Mouse (Mus musculus) limb, embryonic 11.5 days (tissue): Measurements from ENCODE around the gene Traf2. TPM values are rescaled to one million over a fixed set of nuclear protein-coding genes. Genes with fewer than 3 reads are reported as not detected.
"Not testable (repeated sequence)": the region's sequence is repeated elsewhere in the genome, so short reads cannot be mapped to it uniquely, and the experiment has no call there.

Source experiments
- ATAC-seq: fragments of 200-750 bp; cut with Nextera tagmentation; 2 replicates; pipeline ENCODE4 v1.8.0; 2017; ENCODE audit warnings: low read depth; ENCODE audit not compliant: insufficient number of reproducible peaks, low FRiP score, low TSS enrichment
- DNase-seq: peaks from one replicate; pipeline ENCODE4 v3.0.0-alpha.2; 2015; ENCODE audit warnings: low spot score
- H3K27ac ChIP-seq: fragments of 300-500 bp; sonication (generic); replicated peaks from 2 replicates; pipeline ENCODE4 v1.5.1; 2014; ENCODE audit warnings: low read depth, mild to moderate bottlenecking, low read length
- H3K27me3 ChIP-seq: fragments of 300-500 bp; sonication (generic); 2 replicates; pipeline ENCODE4 v1.6.1; 2014; ENCODE audit warnings: mild to moderate bottlenecking, low read length, mixed read lengths; ENCODE audit not compliant: control insufficient read depth, insufficient read depth
- H3K36me3 ChIP-seq: fragments of 300-500 bp; sonication (generic); 2 replicates; pipeline ENCODE4 v1.6.1; 2014; ENCODE audit warnings: mild to moderate bottlenecking, low read length, moderate library complexity, mixed read lengths; ENCODE audit not compliant: control insufficient read depth, insufficient read depth
- H3K4me1 ChIP-seq: fragments of 300-500 bp; sonication (generic); 2 replicates; pipeline ENCODE4 v1.6.1; 2014; ENCODE audit warnings: low read length, mixed read lengths; ENCODE audit not compliant: control insufficient read depth, insufficient read depth
- H3K4me2 ChIP-seq: fragments of 300-500 bp; sonication (generic); 2 replicates; pipeline ENCODE4 v1.6.1; 2014; ENCODE audit warnings: low read depth, mild to moderate bottlenecking, moderate library complexity; ENCODE audit not compliant: severe bottlenecking
- H3K4me3 ChIP-seq: fragments of 300-500 bp; sonication (generic); 2 replicates; pipeline ENCODE4 v1.5.1; 2014; ENCODE audit warnings: low read depth, low read length
- H3K9ac ChIP-seq: fragments of 300-500 bp; sonication (generic); 2 replicates; pipeline ENCODE4 v1.6.1; 2014; ENCODE audit warnings: mild to moderate bottlenecking, low read length
- H3K9me3 ChIP-seq: fragments of 300-500 bp; sonication (generic); 2 replicates; pipeline ENCODE4 v1.6.1; 2016; ENCODE audit warnings: low read length; ENCODE audit not compliant: control insufficient read depth
- WGBS: fragments of 180-500 bp; shearing (Covaris S2); extraction: QIAGEN DNeasy Blood & Tissue Kit; methylation state at CpG from one replicate; pipeline ENCODE4 v1.1.7; 2014; 5-methylcytosine and 5-hydroxymethylcytosine counted together
- polyA plus RNA-seq: library from polyadenylated mRNA; unstranded; fragments of >200 nt; fragmentation: Nextera tagmentation; extraction: Ambion mirVana; gene quantifications from 2 replicates; pipeline ENCODE4 v1.2.1, GENCODE M21; 2014

Traf2 gene
- polyA plus RNA-seq, 1 experiment from 2014 or later, result 40.0 TPM

DNA sequence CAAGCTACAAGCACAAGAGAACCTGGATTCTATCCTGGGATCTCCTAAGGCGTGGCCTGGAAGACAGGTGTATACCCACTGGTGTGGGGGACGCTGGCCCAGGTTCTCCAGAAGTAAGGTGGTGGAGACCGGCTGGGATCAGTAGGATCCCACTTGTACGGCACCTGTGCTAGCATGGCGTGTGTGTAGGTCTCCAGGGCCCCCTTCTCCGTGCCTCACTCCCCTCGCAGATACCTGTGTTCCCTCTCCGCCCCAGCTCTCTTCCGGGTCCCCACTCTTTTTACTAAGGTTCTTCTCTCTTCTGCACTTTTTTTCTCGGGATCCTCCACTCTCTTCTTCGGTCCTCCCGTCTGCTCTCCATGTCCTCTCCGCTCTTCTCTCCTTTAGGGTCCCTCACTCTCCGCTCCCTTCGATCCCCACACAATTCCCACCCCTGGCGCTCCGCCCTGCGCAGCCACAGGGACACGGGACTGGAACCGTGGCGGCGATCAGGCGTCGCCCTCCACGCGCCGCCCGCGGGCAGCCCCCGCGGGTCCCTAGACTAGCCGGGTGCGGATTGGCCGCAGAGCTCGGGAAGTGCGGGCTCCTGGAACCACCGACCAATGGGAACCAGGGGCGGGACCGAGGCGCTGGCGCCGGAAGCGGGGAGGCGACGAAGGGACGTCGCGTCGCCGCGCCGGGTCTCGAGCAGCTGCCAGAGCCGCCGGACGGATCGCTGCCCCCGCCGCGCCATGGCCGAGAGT lies 10.7 kb upstream of the Traf2 start, which contains the start of gene Edf1:
Edf1 (plus strand) TSS at position 627 of the 743 bp plus-strand sequence.
- no peaks in the 10 kb centered on the region for H3K9me3 ChIP-seq
- under 1% methylated on average over 61 of the region's 61 CpGs for WGBS
- H3K4me3 ChIP-seq, result peak within 1 kb of the TSS; percentile 98
- DNase-seq (peak; percentile 93), ATAC-seq (peak; percentile 93)
- peak within 1 kb of the TSS; percentile 93 for H3K4me2 ChIP-seq
- peaks cover 10% of the 10 kb centered on the region for H3K4me1 ChIP-seq
- H3K27me3 ChIP-seq, result no peaks in the 10 kb centered on the region
- peaks cover 12% of the 10 kb centered on the region for H3K36me3 ChIP-seq
- peak within 1 kb of the TSS; percentile 93 for H3K9ac ChIP-seq
- H3K27ac ChIP-seq, result peak within 1 kb of the TSS; percentile 33; the same call in 1 of the 2 replicates

DNA sequence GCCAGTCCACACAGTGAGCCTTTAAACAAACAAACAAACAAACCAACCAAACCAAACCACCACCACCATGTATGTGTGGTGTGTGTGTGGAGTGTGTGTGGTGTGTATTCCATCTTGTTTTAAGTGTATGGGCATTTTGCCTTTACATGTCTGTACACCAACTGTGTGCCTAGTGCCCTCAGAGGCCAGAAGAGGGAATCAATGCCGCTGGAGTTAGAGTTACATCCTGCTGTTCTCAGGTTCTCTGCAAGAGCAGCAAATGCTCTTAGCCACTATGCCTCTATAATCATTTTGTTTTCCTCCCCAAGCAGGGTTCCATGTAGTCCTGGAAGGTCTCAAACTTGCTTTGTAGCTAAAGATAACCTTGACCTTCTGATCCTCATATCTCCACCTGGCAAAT lies 9.6 kb upstream of the Traf2 start:
- H3K9ac ChIP-seq, result no peak overlapping the region
- H3K4me3 ChIP-seq, result no peak overlapping the region
- no peak for ATAC-seq
- DNase-seq, result no peak
- H3K27ac ChIP-seq, result no peak overlapping the region; the same call in 1 of the 2 replicates
- no peak overlapping the region for H3K4me2 ChIP-seq
- 68% methylated on average over 1 of the region's 1 CpGs for WGBS
- H3K9me3 ChIP-seq, result no peaks in the 10 kb centered on the region
- peaks cover 8% of the 10 kb centered on the region; the same call in 1 of the 2 replicates for H3K36me3 ChIP-seq
- H3K4me1 ChIP-seq, result peaks cover 10% of the 10 kb centered on the region
- H3K27me3 ChIP-seq, result no peaks in the 10 kb centered on the region

DNA sequence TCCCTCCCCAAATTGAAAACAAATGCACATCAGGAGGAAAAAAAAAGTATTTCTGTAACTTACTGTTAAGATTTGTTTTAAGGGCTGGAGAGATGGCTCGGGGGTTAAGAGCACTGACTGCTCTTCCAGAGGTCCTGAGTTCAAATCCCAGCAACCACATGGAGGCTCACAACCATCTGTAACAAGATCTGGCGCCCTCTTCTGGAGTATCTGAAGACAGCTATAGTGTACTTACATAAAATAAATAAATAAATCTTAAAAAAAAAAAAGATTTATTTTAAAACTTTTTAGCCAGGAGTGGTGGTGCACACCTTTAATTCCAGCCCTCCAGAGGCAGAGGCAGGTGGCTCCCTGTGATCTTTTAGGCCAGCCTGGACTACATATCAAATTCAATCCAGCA lies 8.7 kb upstream of the Traf2 start:
- not testable (repeated sequence) for H3K36me3 ChIP-seq, H3K4me2 ChIP-seq, H3K4me3 ChIP-seq, DNase-seq, H3K27ac ChIP-seq, H3K4me1 ChIP-seq, H3K9me3 ChIP-seq, H3K27me3 ChIP-seq, H3K9ac ChIP-seq, ATAC-seq
- WGBS, result 44% methylated on average over 2 of the region's 2 CpGs

DNA sequence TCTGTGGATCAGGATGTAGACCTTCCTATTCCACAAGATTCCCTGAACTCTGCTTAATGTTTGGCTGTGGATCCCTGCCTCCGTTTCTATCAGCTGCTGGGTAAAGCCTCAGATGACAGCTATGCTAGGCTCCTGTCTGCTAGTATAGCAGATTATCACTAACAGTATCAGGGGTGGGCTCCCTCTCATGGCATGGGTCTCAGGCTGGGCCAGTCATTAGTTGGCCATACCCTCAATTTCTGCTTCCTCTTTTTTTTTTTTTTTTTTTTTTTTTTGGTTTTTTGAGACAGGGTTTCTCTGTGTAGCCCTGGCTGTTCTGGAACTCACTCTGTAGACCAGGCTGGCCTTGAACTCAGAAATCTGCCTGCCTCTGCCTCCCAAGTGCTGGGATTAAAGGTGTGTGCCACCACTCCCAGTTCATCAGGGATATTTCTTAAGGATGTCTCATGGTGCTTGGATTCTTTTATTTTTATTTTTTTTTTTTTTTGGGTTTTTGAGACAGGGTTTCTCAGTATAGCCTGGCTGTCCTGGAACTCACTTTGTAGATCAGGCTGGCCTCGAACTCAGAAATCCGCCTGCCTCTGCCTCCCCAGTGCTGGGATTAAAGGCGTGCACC lies 6.5 kb upstream of the Traf2 start:
- H3K4me2 ChIP-seq, H3K9me3 ChIP-seq, H3K36me3 ChIP-seq, DNase-seq, H3K4me3 ChIP-seq, ATAC-seq, H3K4me1 ChIP-seq, H3K27me3 ChIP-seq, H3K9ac ChIP-seq, H3K27ac ChIP-seq: not testable (repeated sequence)
- WGBS, result 88% methylated on average over 4 of the region's 4 CpGs

DNA sequence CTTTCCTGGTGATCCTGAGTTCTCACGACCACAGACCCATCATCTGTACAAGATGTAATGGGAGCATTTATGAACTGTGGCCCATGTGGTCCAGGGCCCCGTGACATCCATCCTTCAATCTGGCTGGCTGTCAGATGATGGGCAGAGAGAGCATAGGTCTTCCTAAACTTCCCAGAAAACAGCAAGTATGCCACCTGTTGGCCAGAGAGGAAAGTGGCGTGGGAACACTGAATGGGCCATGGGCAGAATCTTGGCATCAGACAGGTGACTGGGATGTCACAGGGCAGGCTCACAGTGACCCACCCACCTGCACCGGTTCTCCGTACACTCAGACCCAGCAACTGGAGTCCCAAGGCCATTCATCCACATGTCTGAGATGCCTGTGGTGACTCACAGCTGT lies 4.4 kb upstream of the Traf2 start:
- H3K27ac ChIP-seq, result no peak overlapping the region
- H3K9me3 ChIP-seq, result no peaks in the 10 kb centered on the region
- no peaks in the 10 kb centered on the region; the same call in 1 of the 2 replicates for H3K4me1 ChIP-seq
- WGBS, result 35% methylated on average over 5 of the region's 5 CpGs
- no peaks in the 10 kb centered on the region for H3K27me3 ChIP-seq
- no peak overlapping the region for H3K4me3 ChIP-seq
- no peak for ATAC-seq
- H3K9ac ChIP-seq, result no peak overlapping the region
- DNase-seq, result no peak
- no peak overlapping the region for H3K4me2 ChIP-seq
- H3K36me3 ChIP-seq, result no peaks in the 10 kb centered on the region

DNA sequence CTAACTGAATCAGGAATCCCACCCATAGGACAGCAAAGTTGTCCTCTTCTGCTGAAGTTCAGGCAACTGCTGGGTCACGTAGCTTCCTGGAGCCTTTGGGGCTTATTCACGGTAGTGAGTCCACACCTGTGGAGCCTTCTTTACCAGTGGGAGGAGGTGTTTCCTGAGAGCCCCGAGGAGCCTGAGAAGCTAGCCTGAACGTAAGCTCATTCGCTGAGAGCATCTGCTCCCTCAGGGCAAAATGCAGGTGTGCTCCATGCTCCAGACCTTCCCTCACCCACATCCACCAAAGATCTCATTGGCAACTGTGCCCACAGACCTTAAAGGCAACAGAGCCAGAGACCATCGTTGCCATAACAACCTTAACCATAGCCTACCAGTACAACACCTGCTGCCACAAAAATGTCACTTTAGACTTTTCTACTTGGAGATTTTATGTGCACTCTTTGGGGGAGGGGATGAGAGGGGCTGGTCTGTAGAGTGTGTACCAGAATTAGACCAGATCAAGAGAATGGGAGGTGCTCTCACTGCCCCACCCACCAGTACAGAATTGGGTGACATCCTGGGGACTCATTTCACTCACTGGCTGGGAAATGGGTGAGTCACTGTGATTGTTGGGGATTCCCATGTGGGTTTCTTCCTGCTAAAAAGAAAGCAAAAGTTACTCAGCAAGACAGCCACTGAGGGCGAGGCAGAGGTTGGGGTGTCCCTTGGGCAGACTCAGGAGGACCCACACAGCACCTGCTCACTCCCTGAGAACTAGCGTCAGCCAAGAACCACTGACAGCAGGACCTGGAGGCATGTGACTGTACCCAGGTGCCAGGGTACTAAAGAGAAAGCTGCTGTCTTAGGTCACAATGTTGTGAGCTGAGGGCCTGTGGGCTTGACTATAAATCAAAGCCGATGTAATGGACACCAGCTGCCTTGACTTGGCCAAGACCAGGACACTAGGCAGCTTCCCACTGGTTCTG lies 2.6 kb upstream of the Traf2 start:
- H3K9ac ChIP-seq, result no peak overlapping the region
- no peaks in the 10 kb centered on the region for H3K27me3 ChIP-seq
- no peak overlapping the region for H3K27ac ChIP-seq
- H3K36me3 ChIP-seq, result peaks cover 2% of the 10 kb centered on the region; the same call in 1 of the 2 replicates
- H3K4me3 ChIP-seq, result no peak overlapping the region
- peaks cover 4% of the 10 kb centered on the region; the same call in 1 of the 2 replicates for H3K4me1 ChIP-seq
- DNase-seq (no peak), ATAC-seq (no peak)
- H3K9me3 ChIP-seq, result no peaks in the 10 kb centered on the region
- WGBS, result 70% methylated on average over 9 of the region's 9 CpGs
- no peak overlapping the region for H3K4me2 ChIP-seq

DNA sequence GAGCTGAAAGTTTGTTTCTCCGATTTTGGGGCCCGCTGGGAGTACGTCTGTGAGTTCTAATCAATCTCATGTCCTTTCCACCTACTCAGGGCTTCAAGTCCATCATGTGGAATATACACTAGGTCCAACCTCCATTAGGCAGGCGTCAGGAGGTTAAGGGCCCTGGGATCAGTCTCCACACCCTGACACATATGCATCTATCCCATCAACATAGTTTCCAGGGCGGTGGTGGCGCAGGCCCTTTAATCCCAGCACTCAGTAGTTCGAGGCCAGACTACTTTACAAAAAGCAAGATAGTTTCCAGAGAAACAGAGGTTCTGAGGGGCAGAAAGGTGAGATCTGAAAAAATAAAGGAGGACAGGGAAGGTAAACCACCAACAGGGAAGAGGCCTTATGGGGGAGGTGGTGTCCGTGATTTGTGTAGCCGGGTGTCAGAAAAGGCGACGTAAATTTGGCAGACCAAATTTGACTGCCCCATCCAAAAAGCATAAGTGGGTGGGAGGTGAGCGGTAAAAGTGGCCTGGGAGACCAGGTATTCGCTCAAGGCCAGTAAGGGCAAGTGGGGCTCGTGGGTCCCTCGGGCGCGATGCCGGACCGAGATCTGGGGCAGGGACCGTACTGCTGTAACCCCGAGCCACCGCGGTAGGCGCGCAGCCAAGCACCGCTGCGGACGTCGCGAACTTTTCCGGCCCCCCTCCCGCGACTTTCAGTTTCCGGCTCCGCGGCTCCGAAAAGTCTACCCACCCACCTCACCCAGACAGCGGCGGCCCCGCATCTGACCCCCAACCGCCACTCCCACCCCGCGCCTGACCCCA lies 537 bp downstream of the Traf2 start:
- Histone ChIP-seq H3K4me3 (peak overlapping the region; percentile 70), H3K4me2 (peak overlapping the region; percentile 79), H3K9me3 (no peaks in the 10 kb centered on the region), H3K27me3 (no peaks in the 10 kb centered on the region), H3K9ac (peak overlapping the region; percentile 83), H3K27ac (peak overlapping the region; percentile 71; the same call in 1 of the 2 replicates), H3K4me1 (peaks cover 6% of the 10 kb centered on the region; the same call in 1 of the 2 replicates), H3K36me3 (peaks cover 2% of the 10 kb centered on the region; the same call in 1 of the 2 replicates)
- 8% methylated on average over 41 of the region's 43 CpGs for WGBS
- peak; percentile 71 for ATAC-seq
- no peak for DNase-seq
